ENCODE assay signal across 10 mouse cellular contexts in the genomic region with DNA sequence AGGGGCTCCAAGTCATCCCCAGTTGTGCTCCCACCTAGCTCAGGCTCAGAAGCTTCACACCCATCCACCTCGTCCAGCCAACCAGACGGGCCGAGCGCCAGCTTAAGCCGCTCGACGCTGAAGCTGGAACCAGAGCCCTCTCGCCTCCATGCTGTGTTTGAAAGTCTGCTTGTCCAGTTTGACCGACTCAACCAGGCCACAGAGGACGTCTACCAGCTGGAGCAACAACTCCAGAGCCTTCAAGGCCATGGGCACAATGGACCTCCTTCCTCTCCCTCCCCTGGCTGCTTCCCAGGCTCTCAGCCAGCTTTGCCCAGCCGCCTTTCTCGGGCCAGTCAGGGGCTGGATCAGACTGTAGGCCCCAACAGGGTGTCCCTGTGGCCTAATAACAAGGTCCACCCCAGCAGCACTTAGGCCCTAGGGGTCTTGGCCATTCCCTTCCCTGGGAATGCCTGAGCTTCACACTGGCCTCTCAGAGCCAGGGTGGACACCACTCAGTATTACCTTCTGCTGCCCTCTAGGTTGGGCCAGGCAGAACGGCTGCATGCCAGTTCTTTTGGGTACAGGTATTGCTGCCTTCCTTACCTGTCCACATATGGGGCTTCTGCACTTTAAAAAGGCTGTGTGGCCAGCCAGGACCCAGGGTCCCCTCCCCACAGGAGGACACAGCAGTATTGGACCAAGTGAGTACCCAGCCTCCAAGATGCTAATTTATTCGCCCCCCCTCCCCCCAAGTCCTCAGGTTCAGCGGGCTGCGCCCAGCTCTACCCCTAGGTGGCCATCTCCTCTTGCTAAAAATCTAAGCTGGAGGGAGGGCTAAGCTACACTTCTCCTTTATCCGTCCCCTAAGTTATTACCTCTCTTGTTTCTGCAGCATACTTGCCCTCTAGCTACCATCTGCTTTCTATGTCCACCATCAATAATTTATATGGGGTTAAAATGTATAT. TPM values are rescaled to one million over a fixed set of nuclear protein-coding genes. Genes with fewer than 3 reads are reported as not detected.
DNase-seq lines count a peak whose midpoint lies in the region; ATAC-seq and TF ChIP-seq lines count a peak whose summit lies in the region.
"Had no signal": no experiment of that assay in that cellular context is flagged by ENCODE, and none has a peak within 500 bp of the region (broad histone marks: within the 10 kb centered on the region; RNA-seq: fewer than 3 reads in every experiment).

No protein-coding gene starts in this region.

- no peaks in the 10 kb centered on the region for H3K4me1 ChIP-seq in forebrain, embryonic 13.5 days
- H3K4me1 ChIP-seq in forebrain, embryonic 16.5 days (replicated peaks; ENCODE audit: control insufficient read depth, insufficient read depth, low read length), result no peaks in the 10 kb centered on the region
- H3K4me1 ChIP-seq in lung, embryonic 16.5 days (replicated peaks; ENCODE audit: control insufficient read depth, insufficient read depth, low read length), result 0 out of 2 replicates have a peak, but pooled peaks cover 3% of the 10 kb centered on the region
- H3K4me1 ChIP-seq in lung, adult 2 months (ENCODE audit: control insufficient read depth, insufficient read depth, low read length), result no peaks in the 10 kb centered on the region
- H3K4me1 ChIP-seq: forebrain, embryonic 12.5 days had no signal

- no peaks in the 10 kb centered on the region for H3K9me3 ChIP-seq in forebrain, embryonic 13.5 days (replicated peaks)
- H3K9me3 ChIP-seq in forebrain, embryonic 16.5 days (ENCODE audit: control insufficient read depth, low read length), result no peaks in the 10 kb centered on the region
- H3K9me3 ChIP-seq in lung, embryonic 16.5 days (ENCODE audit: control insufficient read depth, low read length), result no peaks in the 10 kb centered on the region
- H3K9me3 ChIP-seq: forebrain, embryonic 12.5 days had no signal

- H3K4me3 ChIP-seq in forebrain, embryonic 13.5 days, result no peak overlapping the region
- no peak overlapping the region for H3K4me3 ChIP-seq in forebrain, embryonic 16.5 days (replicated peaks; ENCODE audit: low read length)
- H3K4me3 ChIP-seq in lung, embryonic 16.5 days (ENCODE audit: low read length), result no peak overlapping the region
- no peak overlapping the region for H3K4me3 ChIP-seq in lung, adult 2 months (replicated peaks; ENCODE audit: extremely low read depth, low read depth, low read length)
- H3K4me3 ChIP-seq: forebrain, embryonic 12.5 days had no signal

- H3K27ac ChIP-seq in forebrain, embryonic 13.5 days, result no peak overlapping the region
- H3K27ac ChIP-seq in forebrain, embryonic 16.5 days (ENCODE audit: low read length), result no peak overlapping the region
- H3K27ac ChIP-seq in lung, embryonic 16.5 days (ENCODE audit: low read length), result no peak overlapping the region
- H3K27ac ChIP-seq: forebrain, embryonic 12.5 days had no signal

- TF ChIP-seq POLR2A in lung, adult 2 months (IDR thresholded peaks at IDR 0.05; ENCODE audit: borderline replicate concordance, extremely low read depth, low read depth, low read length), result no peak

- H3K36me3 ChIP-seq in forebrain, embryonic 13.5 days (ENCODE audit: poor library complexity, severe bottlenecking), result peaks cover 99% of the 10 kb centered on the region
- peaks cover 52% of the 10 kb centered on the region for H3K36me3 ChIP-seq in forebrain, embryonic 16.5 days (ENCODE audit: control insufficient read depth, insufficient read depth)
- peaks cover 70% of the 10 kb centered on the region for H3K36me3 ChIP-seq in lung, embryonic 16.5 days (ENCODE audit: control insufficient read depth, insufficient read depth, low read length)

- H3K9ac ChIP-seq in forebrain, embryonic 13.5 days, result no peak overlapping the region
- no peak overlapping the region for H3K9ac ChIP-seq in forebrain, embryonic 16.5 days (replicated peaks; ENCODE audit: low read depth, low read length)
- H3K9ac ChIP-seq in lung, embryonic 16.5 days (ENCODE audit: low read length), result no peak overlapping the region
- H3K9ac ChIP-seq: forebrain, embryonic 12.5 days had no signal

- WGBS in forebrain, embryonic 13.5 days, result 77% methylated on average over 17 of the region's 17 CpGs
- 76% methylated on average over 17 of the region's 17 CpGs for WGBS in forebrain, embryonic 16.5 days
- WGBS in lung, embryonic 16.5 days, result 65% methylated on average over 17 of the region's 17 CpGs
- WGBS in lung, adult 2 months, result 53% methylated on average over 17 of the region's 17 CpGs

- TF ChIP-seq CTCF in lung, adult 2 months (IDR thresholded peaks at IDR 0.05; ENCODE audit: insufficient read depth, low read length), result no peak

- H3K4me2 ChIP-seq in forebrain, embryonic 13.5 days, result no peak overlapping the region
- no peak overlapping the region for H3K4me2 ChIP-seq in forebrain, embryonic 16.5 days (ENCODE audit: low read length)
- H3K4me2 ChIP-seq in lung, embryonic 16.5 days (ENCODE audit: low read depth, low read length), result no peak overlapping the region
- H3K4me2 ChIP-seq: forebrain, embryonic 12.5 days had no signal

- no peak for DNase-seq in lung, adult 2 months
- DNase-seq in brain, adult 2 months (ENCODE audit: low read depth, low spot score), result peak; percentile 65
- DNase-seq in kidney, adult 11 months, result no peak
- no peak for DNase-seq in thymus, postnatal 14 days
- DNase-seq: thymus, adult 18-20 months had no signal

- 0 out of 2 replicates have a peak, but pooled peaks have one; percentile 7 for ATAC-seq in forebrain, embryonic 13.5 days
- ATAC-seq in forebrain, embryonic 16.5 days, result no peak
- ATAC-seq in lung, embryonic 16.5 days (ENCODE audit: low read depth), result 0 out of 2 replicates have a peak, but pooled peaks have one; percentile 9
- peak; percentile 78 for ATAC-seq in megakaryocyte progenitor cell, adult 5-6 weeks (replicated peaks; ENCODE audit: poor library complexity)

- no peaks in the 10 kb centered on the region for H3K27me3 ChIP-seq in forebrain, embryonic 13.5 days
- H3K27me3 ChIP-seq in forebrain, embryonic 16.5 days (replicated peaks; ENCODE audit: control insufficient read depth, insufficient read depth, low read length), result no peaks in the 10 kb centered on the region
- no peaks in the 10 kb centered on the region for H3K27me3 ChIP-seq in lung, embryonic 16.5 days (ENCODE audit: control insufficient read depth, insufficient read depth, low read depth, low read length)
- H3K27me3 ChIP-seq: forebrain, embryonic 12.5 days had no signal

RNA-seq across cellular contexts. Expression of a gene that starts 37.0 kb away (rescaled TPM):
- polyA plus RNA-seq in forebrain, embryonic 13.5 days (2015; fragmentation: Nextera tagmentation; extraction: Ambion mirVana), result 60.5 and 75.1 TPM in 2 replicates
- polyA plus RNA-seq in forebrain, embryonic 16.5 days (2015; fragmentation: Nextera tagmentation; extraction: Ambion mirVana), result 80.4 and 86.8 TPM in 2 replicates
- 54.0 and 58.2 TPM in 2 replicates for polyA plus RNA-seq in lung, embryonic 16.5 days (2015; fragmentation: Nextera tagmentation; extraction: Ambion mirVana)
- 220 and 230 TPM in 2 replicates for polyA plus RNA-seq in lung, adult 2 months (2012; rRNA removed)
- 64.3 and 66.9 TPM in 2 replicates for total RNA-seq in megakaryocyte progenitor cell, adult 5-6 weeks (2015)
- total RNA-seq in megakaryocyte progenitor cell, adult 5-6 weeks (2017), result 52.1 and 54.1 TPM in 2 replicates

RNA-seq across cellular contexts. Expression of a gene that starts 37.1 kb away (rescaled TPM):
- 13.8 and 15.3 TPM in 2 replicates for polyA plus RNA-seq in forebrain, embryonic 13.5 days (2015; fragmentation: Nextera tagmentation; extraction: Ambion mirVana)
- polyA plus RNA-seq in forebrain, embryonic 16.5 days (2015; fragmentation: Nextera tagmentation; extraction: Ambion mirVana), result 13.4 and 14.4 TPM in 2 replicates
- 17.6 and 17.9 TPM in 2 replicates for polyA plus RNA-seq in lung, embryonic 16.5 days (2015; fragmentation: Nextera tagmentation; extraction: Ambion mirVana)
- 18.8 and 19.3 TPM in 2 replicates for polyA plus RNA-seq in lung, adult 2 months (2012; rRNA removed)
- total RNA-seq in megakaryocyte progenitor cell, adult 5-6 weeks (2015), result 5.7 and 6.7 TPM in 2 replicates
- 12.0 and 13.6 TPM in 2 replicates for total RNA-seq in megakaryocyte progenitor cell, adult 5-6 weeks (2017)

RNA-seq across cellular contexts. Expression of a gene that starts 45.8 kb away (rescaled TPM):
- 11.9 and 16.9 TPM in 2 replicates for polyA plus RNA-seq in forebrain, embryonic 13.5 days (2015; fragmentation: Nextera tagmentation; extraction: Ambion mirVana)
- 18.3 and 27.6 TPM in 2 replicates for polyA plus RNA-seq in forebrain, embryonic 16.5 days (2015; fragmentation: Nextera tagmentation; extraction: Ambion mirVana)
- 21.6 and 23.6 TPM in 2 replicates for polyA plus RNA-seq in lung, embryonic 16.5 days (2015; fragmentation: Nextera tagmentation; extraction: Ambion mirVana)
- polyA plus RNA-seq in lung, adult 2 months (2012; rRNA removed), result 136 and 146 TPM in 2 replicates
- total RNA-seq in megakaryocyte progenitor cell, adult 5-6 weeks (2015), result 7.4 and 10.6 TPM in 2 replicates
- total RNA-seq in megakaryocyte progenitor cell, adult 5-6 weeks (2017), result 6.2 and 15.1 TPM in 2 replicates

RNA-seq across cellular contexts. Expression of a gene that starts 54.7 kb away (rescaled TPM):
- polyA plus RNA-seq in forebrain, embryonic 13.5 days (2015; fragmentation: Nextera tagmentation; extraction: Ambion mirVana), result 15.0 and 16.0 TPM in 2 replicates
- 28.1 and 31.2 TPM in 2 replicates for polyA plus RNA-seq in forebrain, embryonic 16.5 days (2015; fragmentation: Nextera tagmentation; extraction: Ambion mirVana)
- polyA plus RNA-seq in lung, embryonic 16.5 days (2015; fragmentation: Nextera tagmentation; extraction: Ambion mirVana), result 95.5 and 98.1 TPM in 2 replicates
- polyA plus RNA-seq in lung, adult 2 months (2012; rRNA removed), result 507 and 712 TPM in 2 replicates
- total RNA-seq in megakaryocyte progenitor cell, adult 5-6 weeks (2015), result 1.2 and 2.6 TPM in 2 replicates
- 1.4 and 1.6 TPM in 2 replicates for total RNA-seq in megakaryocyte progenitor cell, adult 5-6 weeks (2017)
